Mouse (Mus musculus) ES-Bruce4 (cell line): ENCODE results near the gene Prpsap1. TPM values are rescaled to one million over a fixed set of nuclear protein-coding genes. Genes with fewer than 3 reads are reported as not detected.

Experiments used
- H3K27ac ChIP-seq: 2 replicates; pipeline ENCODE4 v1.5.1; 2012; ENCODE audit warnings: low read length, inconsistent platforms; ENCODE audit not compliant: insufficient read depth
- H3K27me3 ChIP-seq: 2 replicates; pipeline ENCODE4 v1.6.1; 2012; ENCODE audit warnings: mild to moderate bottlenecking, low read length, inconsistent platforms; ENCODE audit not compliant: control insufficient read depth, poor library complexity, insufficient read depth, severe bottlenecking
- H3K36me3 ChIP-seq: 2 replicates; pipeline ENCODE4 v1.6.1; 2012; ENCODE audit warnings: inconsistent platforms, mild to moderate bottlenecking, low read length, moderate library complexity; ENCODE audit not compliant: control insufficient read depth, poor library complexity, insufficient read depth, severe bottlenecking
- H3K4me1 ChIP-seq: one replicate; pipeline ENCODE4 v1.8.1; 2011; ENCODE audit warnings: low read length; ENCODE audit not compliant: control insufficient read depth, insufficient read depth
- H3K4me3 ChIP-seq: 2 replicates; pipeline ENCODE4 v1.5.1; 2011; ENCODE audit warnings: low read depth, mild to moderate bottlenecking, low read length
- H3K9ac ChIP-seq: 2 replicates; pipeline ENCODE4 v1.6.1; 2012; ENCODE audit warnings: low read depth, mild to moderate bottlenecking, inconsistent platforms; ENCODE audit not compliant: poor library complexity, severe bottlenecking
- H3K9me3 ChIP-seq: replicated peaks from 2 replicates; pipeline ENCODE4 v1.6.1; 2012; ENCODE audit warnings: mild to moderate bottlenecking, low read length, inconsistent platforms; ENCODE audit not compliant: control insufficient read depth, poor library complexity, insufficient read depth, severe bottlenecking
- CTCF ChIP-seq: IDR thresholded peaks from one replicate; pipeline ENCODE4 v1.8.1; 2011; ENCODE audit warnings: low read depth, low read length
- EP300 ChIP-seq: IDR thresholded peaks from 2 replicates; pipeline ENCODE4 v1.6.1; 2011; ENCODE audit warnings: low read depth, low read length; ENCODE audit not compliant: insufficient read depth
- POLR2A ChIP-seq: IDR thresholded peaks from one replicate; pipeline ENCODE4 v1.8.1; 2011; ENCODE audit warnings: low read length; ENCODE audit not compliant: insufficient read depth
- polyA plus RNA-seq: library from polyadenylated mRNA; stranded (reverse); fragments of >200 nt; gene quantifications from 2 replicates; pipeline ENCODE4 v1.2.4, GENCODE M21; 2011; ENCODE audit warnings: low read depth; ENCODE audit not compliant: missing spikeins, insufficient read depth, insufficient read length

Prpsap1 gene
- polyA plus RNA-seq, 1 experiment = 116 TPM

DNA sequence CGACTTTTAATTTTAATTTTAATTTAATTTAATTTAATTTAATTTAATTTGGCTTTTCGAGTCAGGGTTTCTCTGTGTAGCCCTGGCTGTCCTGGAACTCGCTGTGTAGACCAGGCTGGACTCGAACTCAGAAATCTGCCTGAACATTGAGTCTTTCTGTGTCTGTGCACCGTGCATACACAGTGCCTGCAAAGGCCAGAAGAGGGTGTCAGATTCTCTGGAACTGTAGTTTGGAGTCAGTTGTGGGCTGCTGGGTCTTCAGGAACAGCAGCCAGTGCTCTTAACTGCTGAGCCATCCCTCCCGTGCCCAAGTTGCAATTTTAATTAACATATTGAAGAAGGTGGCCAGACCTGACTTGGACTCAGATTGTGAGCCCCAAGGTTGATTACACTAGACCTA lies 2.7 kb downstream of the Prpsap1 start:
- Histone ChIP-seq H3K4me3 (no peak overlapping the region), H3K9me3 (no peaks in the 10 kb centered on the region), H3K4me1 (no peaks in the 10 kb centered on the region), H3K9ac (peak overlapping the region; percentile 83; the same call in 1 of the 2 replicates), H3K27ac (0 out of 2 replicates have a peak overlapping the region, but pooled peaks have one; percentile 6), H3K36me3 (peaks cover 2% of the 10 kb centered on the region; the same call in 1 of the 2 replicates), H3K27me3 (no peaks in the 10 kb centered on the region)
- no peak for TF ChIP-seq EP300
- TF ChIP-seq POLR2A = no peak
- no peak for TF ChIP-seq CTCF

DNA sequence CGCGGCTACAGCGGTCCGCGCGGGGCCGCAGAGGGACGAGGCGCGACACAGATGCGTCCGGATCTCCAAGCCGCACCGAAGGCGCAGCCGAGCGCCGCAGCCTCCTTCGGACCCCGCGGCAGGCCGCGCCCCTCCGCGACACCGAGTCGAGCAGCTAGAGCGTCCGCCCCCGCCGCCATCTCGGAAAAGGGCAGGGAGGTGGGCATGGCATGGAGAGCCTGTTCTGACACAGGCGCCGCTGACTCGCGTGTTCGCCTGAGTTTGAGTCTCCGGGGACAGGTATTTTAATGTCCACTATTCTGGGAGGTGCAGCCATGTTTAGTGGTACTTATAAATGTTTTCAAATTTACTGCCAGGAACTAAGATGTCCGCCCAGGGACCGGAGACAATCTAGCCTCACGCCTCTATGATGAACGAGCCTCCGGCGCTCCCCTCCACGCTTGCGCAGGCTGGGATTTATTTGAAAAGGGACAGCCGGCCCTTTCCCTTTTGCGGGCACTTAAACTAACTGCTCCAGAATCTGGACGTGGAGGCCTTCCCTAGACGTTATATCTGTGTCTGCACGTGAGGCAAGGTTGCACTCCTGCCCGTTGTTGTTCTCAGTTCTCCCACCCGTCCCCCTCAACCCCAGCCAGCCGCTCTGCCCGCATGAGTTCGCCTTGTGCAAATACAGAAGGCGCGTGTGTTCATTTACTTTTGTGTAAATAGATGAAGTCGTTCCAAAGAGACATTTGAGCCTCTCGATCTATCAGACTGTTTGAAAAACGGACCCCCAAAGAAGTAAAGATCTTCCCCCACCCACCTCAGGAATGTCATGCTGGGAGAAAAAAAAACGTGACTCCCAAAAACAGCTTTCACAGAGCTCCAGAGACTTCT lies 3.5 kb downstream of the Prpsap1 start:
- peak overlapping the region; percentile 72 for H3K4me3 ChIP-seq
- TF ChIP-seq POLR2A (peak; percentile 72), EP300 (no peak)

DNA sequence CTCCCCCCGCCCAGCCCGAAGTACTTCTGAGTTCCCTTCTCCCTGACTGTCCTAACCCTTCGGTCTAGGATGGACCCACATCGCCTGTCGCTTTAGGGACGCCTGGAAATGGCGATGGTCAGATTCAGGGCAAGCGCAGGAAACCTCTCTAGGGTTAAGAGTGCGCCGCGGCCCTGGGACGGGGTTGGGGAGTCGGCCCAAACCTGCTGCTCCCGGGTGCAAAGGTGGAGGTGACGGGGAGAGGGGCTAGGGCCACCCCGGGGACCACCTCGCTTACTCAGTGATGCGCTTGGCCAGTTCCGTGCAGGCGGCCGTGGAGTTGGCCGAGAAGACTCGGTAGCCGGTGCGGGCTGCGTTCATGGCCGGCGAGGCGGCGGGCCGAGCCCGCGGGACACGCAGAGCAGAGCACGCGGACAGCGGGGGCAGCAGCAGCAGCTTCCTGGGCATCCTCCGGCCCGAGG lies 4.2 kb downstream of the Prpsap1 start:
- no peaks in the 10 kb centered on the region for H3K9me3 ChIP-seq

More for the DNA sequence above, 3.5 kb downstream of the Prpsap1 start:
- Histone ChIP-seq H3K27ac (peak overlapping the region; percentile 58), H3K36me3 (peaks cover 8% of the 10 kb centered on the region), H3K9ac (peak overlapping the region; percentile 83), H3K4me1 (no peaks in the 10 kb centered on the region), H3K27me3 (no peaks in the 10 kb centered on the region), H3K9me3 (no peaks in the 10 kb centered on the region)

DNA sequence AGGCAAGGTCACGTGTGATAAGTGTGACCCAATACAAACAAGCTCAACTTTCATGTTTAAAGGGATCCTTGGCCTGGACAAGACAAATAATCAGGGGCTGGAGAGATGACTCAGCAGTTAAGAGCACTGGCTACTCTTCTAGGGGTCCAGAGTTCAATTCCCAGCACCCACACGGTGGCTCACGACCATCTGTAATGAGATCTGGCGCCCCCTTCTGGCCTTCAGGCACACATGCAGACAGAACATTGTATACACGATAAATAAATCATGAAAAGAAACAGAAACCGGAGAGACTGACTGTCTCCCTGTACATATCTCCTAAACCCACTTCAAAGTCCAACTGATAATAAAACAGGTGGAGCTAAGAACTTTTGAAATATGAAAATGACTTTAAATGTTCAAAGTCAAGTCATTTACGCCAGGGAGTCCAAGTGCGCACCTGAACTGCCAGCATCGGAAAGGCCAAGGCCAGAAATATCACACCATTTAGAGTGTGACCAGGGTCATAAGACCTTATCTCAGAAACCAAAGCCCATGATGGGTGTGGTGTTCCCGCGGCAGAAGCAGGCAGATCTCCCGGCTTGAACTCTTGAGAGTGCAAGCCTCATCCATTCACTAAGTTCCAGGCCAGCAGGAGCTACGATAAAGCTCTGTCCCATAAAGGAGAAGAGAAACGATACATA lies 5.2 kb downstream of the Prpsap1 start:
- Histone ChIP-seq H3K4me3 (peak overlapping the region; percentile 72), H3K9me3 (no peaks in the 10 kb centered on the region), H3K27ac (no peak overlapping the region; the same call in 1 of the 2 replicates), H3K36me3 (peaks cover 24% of the 10 kb centered on the region), H3K4me1 (no peaks in the 10 kb centered on the region), H3K9ac (peak overlapping the region; percentile 83), H3K27me3 (no peaks in the 10 kb centered on the region)
- TF ChIP-seq CTCF (peak; percentile 71), POLR2A (no peak)

More for the DNA sequence above, 4.2 kb downstream of the Prpsap1 start:
- Histone ChIP-seq H3K9ac (peak overlapping the region; percentile 83), H3K36me3 (peaks cover 15% of the 10 kb centered on the region), H3K4me1 (no peaks in the 10 kb centered on the region), H3K27me3 (no peaks in the 10 kb centered on the region), H3K27ac (no peak overlapping the region), H3K4me3 (peak overlapping the region; percentile 72)
- TF ChIP-seq EP300 (no peak), CTCF (no peak), POLR2A (no peak)

GRCm38 (mm10) chr11:116488207-116488606 lies 5.8 kb downstream of the Prpsap1 start:
- H3K4me3 ChIP-seq = no peak overlapping the region
- H3K36me3 ChIP-seq = peaks cover 27% of the 10 kb centered on the region
- no peaks in the 10 kb centered on the region for H3K9me3 ChIP-seq
- no peaks in the 10 kb centered on the region for H3K27me3 ChIP-seq
- H3K9ac ChIP-seq = no peak overlapping the region
- no peak overlapping the region for H3K27ac ChIP-seq
- TF ChIP-seq EP300 = no peak
- no peak for TF ChIP-seq POLR2A
- no peak for TF ChIP-seq CTCF
- H3K4me1 ChIP-seq = no peaks in the 10 kb centered on the region
